In the genomic region with DNA sequence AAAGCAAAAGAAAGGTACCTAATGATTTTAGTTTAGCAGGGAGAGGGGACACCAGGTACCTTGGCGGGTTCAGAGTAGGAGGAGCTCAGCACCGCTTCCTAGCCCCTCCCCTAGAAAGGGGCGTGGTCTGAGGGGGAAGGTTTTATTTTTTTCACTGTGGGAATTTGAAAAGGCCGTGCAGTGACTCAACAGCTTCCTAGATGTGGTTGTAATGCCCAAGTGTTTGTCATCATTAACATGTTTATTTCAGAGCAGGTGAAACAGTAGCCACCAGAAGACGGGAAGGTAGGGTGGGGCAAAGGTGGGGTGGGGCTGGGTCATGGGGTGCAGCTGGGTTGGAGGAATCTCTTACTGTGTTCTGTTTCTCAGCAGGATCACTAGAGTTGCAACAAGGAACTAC, we compare ENCODE assay signal across 24 mouse cellular contexts.
"Had no signal": no experiment of that assay in that cellular context is flagged by ENCODE, and none has a peak within 500 bp of the region (broad histone marks: within the 10 kb centered on the region; RNA-seq: fewer than 3 reads in every experiment).

No protein-coding gene starts in this region.

- H3K27me3 ChIP-seq: limb, embryonic 13.5 days; liver, embryonic 12.5 days; liver, embryonic 15.5 days; lung, embryonic 15.5 days; megakaryocyte, embryonic 14.5 days; neural tube, embryonic 12.5 days; neural tube, embryonic 15.5 days had no signal

- H3K9me3 ChIP-seq: limb, embryonic 10.5 days; liver, embryonic 12.5 days; liver, embryonic 15.5 days; lung, embryonic 15.5 days; neural tube, embryonic 12.5 days had no signal

- ATAC-seq: liver, embryonic 12.5 days had no signal

- H3K4me2 ChIP-seq: limb, embryonic 13.5 days; liver, embryonic 12.5 days; liver, embryonic 15.5 days; lung, embryonic 15.5 days; midbrain, embryonic 11.5 days; neural tube, embryonic 12.5 days; neural tube, embryonic 15.5 days had no signal

- DNase-seq: kidney, postnatal 25 days; layer of hippocampus, adult 9-11 months; liver; lung, adult 18-20 months; lung, postnatal 10 days; lung, postnatal 36 days; midbrain, embryonic 14.5 days; retina, postnatal 1 day; right cerebral cortex, postnatal 25 days; spleen, adult 18-20 months; thymus, adult 2 months; thymus, postnatal 14 days; thymus, postnatal 4 days had no signal

- H3K4me1 ChIP-seq: limb, embryonic 10.5 days; limb, embryonic 13.5 days; liver, embryonic 12.5 days; liver, embryonic 15.5 days; lung, embryonic 15.5 days; megakaryocyte, embryonic 14.5 days; neural tube, embryonic 12.5 days; neural tube, embryonic 15.5 days had no signal

- H3K27ac ChIP-seq: kidney, postnatal 0 days; layer of hippocampus, adult 2 months; limb, embryonic 10.5 days; limb, embryonic 13.5 days; liver, embryonic 12.5 days; liver, embryonic 15.5 days; lung, embryonic 15.5 days; neural tube, embryonic 12.5 days; neural tube, embryonic 15.5 days had no signal

- H3K9ac ChIP-seq: limb, embryonic 13.5 days; liver, embryonic 12.5 days; liver, embryonic 15.5 days; lung, embryonic 15.5 days; neural tube, embryonic 12.5 days; neural tube, embryonic 15.5 days had no signal

- H3K36me3 ChIP-seq: limb, embryonic 10.5 days; limb, embryonic 13.5 days; liver, embryonic 12.5 days; liver, embryonic 15.5 days; lung, embryonic 15.5 days; neural tube, embryonic 12.5 days; neural tube, embryonic 15.5 days had no signal

- H3K4me3 ChIP-seq: layer of hippocampus, adult 2 months; limb, embryonic 10.5 days; limb, embryonic 13.5 days; liver, embryonic 12.5 days; liver, embryonic 15.5 days; lung, embryonic 15.5 days; megakaryocyte, embryonic 14.5 days; neural tube, embryonic 12.5 days; neural tube, embryonic 15.5 days had no signal
